Mouse (Mus musculus) cortical plate, adult 2 months (tissue): Measurements from ENCODE around the gene Uhrf1. TPM values are rescaled to one million over a fixed set of nuclear protein-coding genes. Genes with fewer than 3 reads are reported as not detected.

ENCODE experiments used
- H3K27ac ChIP-seq: fragments of 200-500 bp; 2 replicates; pipeline ENCODE4 v1.5.1; 2012; ENCODE audit warnings: low read length, control low read depth, inconsistent platforms; ENCODE audit not compliant: insufficient read depth
- H3K4me1 ChIP-seq: fragments of 200-500 bp; 2 replicates; pipeline ENCODE4 v1.6.1; 2011; ENCODE audit warnings: low read length; ENCODE audit not compliant: control insufficient read depth, insufficient read depth
- H3K4me3 ChIP-seq: fragments of 200-500 bp; 2 replicates; pipeline ENCODE4 v1.5.1; 2011; ENCODE audit warnings: mild to moderate bottlenecking, low read length, control low read depth; ENCODE audit not compliant: insufficient read depth
- CTCF ChIP-seq: fragments of 200-500 bp; IDR thresholded peaks from 2 replicates; pipeline ENCODE4 v1.5.1; 2011; ENCODE audit warnings: mild to moderate bottlenecking, control low read depth, low read length; ENCODE audit not compliant: insufficient read depth; ENCODE audit errors: extremely low read depth
- POLR2A ChIP-seq: fragments of 200-500 bp; IDR thresholded peaks from 2 replicates; pipeline ENCODE4 v1.6.1; 2011; ENCODE audit warnings: mild to moderate bottlenecking, low read length, control low read depth; ENCODE audit not compliant: insufficient read depth; ENCODE audit errors: extremely low read depth
- polyA plus RNA-seq: library from polyadenylated mRNA; depleted of rRNA; stranded (reverse); fragments of >200 nt; gene quantifications from 2 replicates; pipeline ENCODE4 v1.2.3, GENCODE M21; 2012

Gene Uhrf1
- polyA plus RNA-seq, 1 experiment: 1.8 TPM

- Histone ChIP-seq H3K27ac (peak overlapping the region; percentile 8), H3K4me1 (peaks cover 2% of the 10 kb centered on the region; the same call in 1 of the 2 replicates), H3K4me3 (no peak overlapping the region)
- TF ChIP-seq POLR2A: no peak
- no peak for TF ChIP-seq CTCF
Measured at GRCm38 (mm10) chr17:56283316-56283715, 19.8 kb upstream of the Uhrf1 start.

- TF ChIP-seq CTCF: no peak
- no peak for TF ChIP-seq POLR2A
- Histone ChIP-seq H3K4me3 (no peak overlapping the region), H3K27ac (no peak overlapping the region), H3K4me1 (peaks cover 4% of the 10 kb centered on the region; the same call in 1 of the 2 replicates)
Measured at GRCm38 (mm10) chr17:56285995-56286394, 17.1 kb upstream of the Uhrf1 start.

GRCm38 (mm10) chr17:56287830-56288229, 15.3 kb upstream of the Uhrf1 start:
- H3K4me3 ChIP-seq: no peak overlapping the region
- H3K4me1 ChIP-seq: peaks cover 4% of the 10 kb centered on the region; the same call in 1 of the 2 replicates
- peak overlapping the region; percentile 8 for H3K27ac ChIP-seq
- no peak for TF ChIP-seq CTCF
- no peak for TF ChIP-seq POLR2A

GRCm38 (mm10) chr17:56288866-56289265, 14.3 kb upstream of the Uhrf1 start:
- peaks cover 1% of the 10 kb centered on the region; the same call in 1 of the 2 replicates for H3K4me1 ChIP-seq
- H3K27ac ChIP-seq: peak overlapping the region; percentile 78; the same call in 1 of the 2 replicates
- TF ChIP-seq CTCF: no peak
- no peak for TF ChIP-seq POLR2A
- no peak overlapping the region for H3K4me3 ChIP-seq

DNA sequence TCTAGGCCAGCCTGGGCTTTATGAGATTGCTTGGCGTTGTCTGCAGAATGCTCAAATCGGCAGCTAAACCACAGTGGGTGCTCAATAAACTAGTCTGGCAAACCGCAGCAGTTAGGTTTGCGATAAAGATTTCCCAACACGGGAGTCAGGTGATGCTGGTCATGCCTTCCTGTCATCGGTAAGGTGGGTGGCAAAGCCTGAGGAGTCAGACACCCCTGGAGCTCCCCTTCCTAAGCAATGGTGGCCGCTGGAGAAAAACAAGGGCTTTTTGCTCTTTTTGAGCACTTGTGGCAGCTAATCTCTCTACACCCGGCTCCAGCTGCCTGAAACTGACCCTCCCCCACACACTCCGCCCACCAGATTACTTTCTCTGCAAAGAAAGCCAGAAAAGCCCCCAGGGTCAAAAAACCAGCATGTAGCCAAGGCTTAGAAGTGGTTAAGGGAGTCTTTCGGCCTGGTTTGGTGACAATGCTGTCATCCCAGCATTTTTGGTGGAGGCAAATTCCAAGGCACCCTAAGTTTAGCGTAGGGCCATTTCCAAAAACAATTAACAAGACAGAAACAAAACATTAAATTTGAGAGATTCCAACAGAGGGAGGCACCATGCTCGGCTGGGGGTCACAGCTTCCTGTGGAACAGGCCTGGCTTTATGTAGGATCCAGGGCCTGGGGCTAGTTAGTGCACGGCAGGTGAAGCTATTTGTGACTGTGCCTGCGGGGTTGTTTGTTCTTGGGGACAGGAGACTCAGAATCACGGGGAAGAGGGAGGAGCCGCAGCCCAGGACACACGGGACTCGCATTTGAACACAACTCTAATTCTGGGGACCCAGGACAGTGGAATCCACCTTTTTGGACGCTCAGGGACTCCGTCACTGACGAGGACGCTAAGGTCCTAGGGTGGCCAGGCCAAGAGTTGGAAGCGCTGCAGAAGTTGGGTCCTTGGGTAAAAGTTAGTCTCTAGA, 13.5 kb upstream of the Uhrf1 start:
- Histone ChIP-seq H3K4me3 (peak overlapping the region; percentile 23), H3K4me1 (peaks cover 1% of the 10 kb centered on the region; the same call in 1 of the 2 replicates), H3K27ac (peak overlapping the region; percentile 78; the same call in 1 of the 2 replicates)
- TF ChIP-seq CTCF (no peak), POLR2A (no peak)

- Histone ChIP-seq H3K4me1 (peaks cover 1% of the 10 kb centered on the region; the same call in 1 of the 2 replicates), H3K27ac (peak overlapping the region; percentile 78), H3K4me3 (peak overlapping the region; percentile 23)
- no peak for TF ChIP-seq CTCF
- TF ChIP-seq POLR2A: 0 out of 2 replicates have a peak, but pooled peaks have one; percentile 29
Measured at GRCm38 (mm10) chr17:56290388-56291170, 12.5 kb upstream of the Uhrf1 start.

DNA sequence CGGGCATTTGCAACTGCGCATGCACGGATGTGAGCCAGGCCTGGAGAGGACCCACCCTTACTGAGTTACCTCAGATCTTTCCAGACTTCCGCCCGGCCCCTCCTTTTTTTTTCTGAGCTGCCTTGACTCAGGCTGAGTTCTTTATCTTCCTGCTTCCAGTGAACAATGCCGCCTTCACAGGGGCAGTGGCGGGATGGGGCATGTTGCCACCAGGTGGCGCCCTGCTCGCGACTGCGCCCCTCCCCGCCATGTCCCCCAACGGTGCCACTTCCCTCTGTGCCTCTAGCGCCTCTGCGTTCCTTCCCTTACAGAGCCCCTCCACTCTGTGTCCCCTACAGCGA, 12.0 kb upstream of the Uhrf1 start:
- Histone ChIP-seq H3K4me3 (no peak overlapping the region), H3K4me1 (peaks cover 1% of the 10 kb centered on the region; the same call in 1 of the 2 replicates), H3K27ac (0 out of 2 replicates have a peak overlapping the region, but pooled peaks have one; percentile 39)
- peak; percentile 51 for TF ChIP-seq CTCF
- TF ChIP-seq POLR2A: no peak

DNA sequence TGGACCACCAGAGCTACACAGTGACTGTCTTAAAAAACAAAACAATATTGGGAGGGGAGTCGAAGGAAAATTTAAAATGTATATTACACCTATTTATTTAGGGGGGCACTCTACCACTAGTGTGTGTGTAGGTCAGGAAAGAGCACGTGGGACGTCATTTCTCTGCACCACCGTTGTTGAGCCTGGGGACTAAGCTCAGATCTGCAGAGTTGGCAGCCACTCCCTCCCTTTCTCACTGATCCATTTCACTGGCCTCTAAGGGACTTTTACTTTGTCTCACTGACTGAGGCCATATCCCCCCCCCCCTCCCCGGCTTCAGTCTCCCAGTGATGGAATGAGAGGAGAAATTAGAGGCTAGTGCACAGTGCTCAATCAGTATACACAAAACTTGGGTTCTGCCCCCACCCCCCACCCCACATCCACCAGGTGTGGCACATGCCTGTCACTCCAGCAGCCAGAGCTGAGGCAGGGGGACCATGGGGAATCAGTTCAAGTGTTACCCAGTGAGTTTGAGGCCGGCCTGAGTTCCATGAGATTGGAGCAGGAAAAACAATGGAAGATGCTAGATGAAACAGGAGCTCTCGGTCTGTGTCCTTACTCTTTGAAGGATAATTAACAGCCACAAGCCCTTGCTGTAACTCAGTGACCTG, 11.2 kb upstream of the Uhrf1 start:
- Histone ChIP-seq H3K27ac (no peak overlapping the region), H3K4me3 (no peak overlapping the region), H3K4me1 (peaks cover 1% of the 10 kb centered on the region; the same call in 1 of the 2 replicates)
- no peak for TF ChIP-seq POLR2A
- no peak for TF ChIP-seq CTCF

- peaks cover 1% of the 10 kb centered on the region; the same call in 1 of the 2 replicates for H3K4me1 ChIP-seq
- no peak for TF ChIP-seq POLR2A
- TF ChIP-seq CTCF: no peak
- no peak within 1 kb of the TSS for H3K27ac ChIP-seq
- no peak within 1 kb of the TSS for H3K4me3 ChIP-seq
Measured at GRCm38 (mm10) chr17:56292531-56293222, 10.4 kb upstream of the Uhrf1 start, which contains the start of gene Plin3. Gene Plin3, minus strand, starts transcription at chr17:56292873.
